Mouse (Mus musculus): ENCODE data around the gene Mdm4. TPM values are rescaled to one million over a fixed set of nuclear protein-coding genes. Genes with fewer than 3 reads are reported as not detected.

Gene Mdm4
- polyA plus RNA-seq (2014; fragmentation: Illumina TruSeq; extraction: RNeasy Lipid Tissue Mini Kit (QIAGEN cat#74804); ENCODE audit: insufficient read depth, low read depth, low replicate concordance) = 14.3 TPM

GRCm38 (mm10) chr1:133030461-133030860 lies at the start of gene Mdm4:
TSS of gene Mdm4 (minus strand) at chr1:133030561.

GRCm38 (mm10) chr1:133045011-133045860 lies 14.9 kb upstream of the Mdm4 start, which contains the start of gene Pik3c2b:
TSS of gene Pik3c2b (plus strand) at chr1:133045667.

Other genes starting within 250 kb of the Mdm4 start
- gene Lrrn2, start 150.3 kb downstream of the Mdm4 start, polyA plus RNA-seq (2014; fragmentation: Illumina TruSeq; extraction: RNeasy Lipid Tissue Mini Kit (QIAGEN cat#74804); ENCODE audit: insufficient read depth, low read depth, low replicate concordance) = 0.68 TPM
- 2.0 TPM for gene Pik3c2b, start 15.1 kb upstream of the Mdm4 start, polyA plus RNA-seq (2014; fragmentation: Illumina TruSeq; extraction: RNeasy Lipid Tissue Mini Kit (QIAGEN cat#74804); ENCODE audit: insufficient read depth, low read depth, low replicate concordance)
- gene Ppp1r15b, start 100.6 kb upstream of the Mdm4 start, polyA plus RNA-seq (2014; fragmentation: Illumina TruSeq; extraction: RNeasy Lipid Tissue Mini Kit (QIAGEN cat#74804); ENCODE audit: insufficient read depth, low read depth, low replicate concordance) = 27.6 TPM
- 4.6 TPM for gene Plekha6, start 133.6 kb upstream of the Mdm4 start, polyA plus RNA-seq (2014; fragmentation: Illumina TruSeq; extraction: RNeasy Lipid Tissue Mini Kit (QIAGEN cat#74804); ENCODE audit: insufficient read depth, low read depth, low replicate concordance)

Data from lung, adult 10 weeks (tissue).